Mouse (Mus musculus) forebrain, embryonic 10.5 days (tissue): ENCODE measurements around the gene Ankmy1. TPM values are rescaled to one million over a fixed set of nuclear protein-coding genes. Genes with fewer than 3 reads are reported as not detected.

Experiments used
- DNase-seq: peaks from one replicate; pipeline ENCODE4 v3.0.0-alpha.2; 2017; ENCODE audit warnings: low spot score; ENCODE audit errors: extremely low spot score
- H3K27ac ChIP-seq: fragments of 300-500 bp; sonication (generic); 2 replicates; pipeline ENCODE4 v1.5.1; 2016; ENCODE audit warnings: mild to moderate bottlenecking
- H3K27me3 ChIP-seq: fragments of 300-500 bp; sonication (generic); 2 replicates; pipeline ENCODE4 v1.6.1; 2016; ENCODE audit warnings: mild to moderate bottlenecking; ENCODE audit not compliant: poor library complexity, severe bottlenecking
- H3K36me3 ChIP-seq: fragments of 300-500 bp; sonication (generic); replicated peaks from 2 replicates; pipeline ENCODE4 v1.6.1; 2016; ENCODE audit warnings: mild to moderate bottlenecking, moderate library complexity
- H3K4me1 ChIP-seq: fragments of 300-500 bp; sonication (generic); 2 replicates; pipeline ENCODE4 v1.6.1; 2016
- H3K4me3 ChIP-seq: fragments of 300-500 bp; sonication (generic); 2 replicates; pipeline ENCODE4 v1.5.1; 2016; ENCODE audit warnings: mild to moderate bottlenecking, moderate library complexity
- H3K9me3 ChIP-seq: fragments of 300-500 bp; sonication (generic); 2 replicates; pipeline ENCODE4 v1.6.1; 2016; ENCODE audit warnings: mild to moderate bottlenecking, moderate library complexity
- WGBS: fragments of 180-500 bp; shearing (Covaris S2); methylation state at CpG from one replicate; pipeline ENCODE4 v1.1.7; 2016; 5-methylcytosine and 5-hydroxymethylcytosine counted together
- polyA plus RNA-seq: library from polyadenylated mRNA; unstranded; fragments of >200 nt; fragmentation: Nextera tagmentation; extraction: Ambion mirVana; gene quantifications from 2 replicates; pipeline ENCODE4 v1.2.1, GENCODE M21; 2016

Ankmy1 gene
- polyA plus RNA-seq, 1 experiment from 2014 or later, result 0.90 TPM

DNA sequence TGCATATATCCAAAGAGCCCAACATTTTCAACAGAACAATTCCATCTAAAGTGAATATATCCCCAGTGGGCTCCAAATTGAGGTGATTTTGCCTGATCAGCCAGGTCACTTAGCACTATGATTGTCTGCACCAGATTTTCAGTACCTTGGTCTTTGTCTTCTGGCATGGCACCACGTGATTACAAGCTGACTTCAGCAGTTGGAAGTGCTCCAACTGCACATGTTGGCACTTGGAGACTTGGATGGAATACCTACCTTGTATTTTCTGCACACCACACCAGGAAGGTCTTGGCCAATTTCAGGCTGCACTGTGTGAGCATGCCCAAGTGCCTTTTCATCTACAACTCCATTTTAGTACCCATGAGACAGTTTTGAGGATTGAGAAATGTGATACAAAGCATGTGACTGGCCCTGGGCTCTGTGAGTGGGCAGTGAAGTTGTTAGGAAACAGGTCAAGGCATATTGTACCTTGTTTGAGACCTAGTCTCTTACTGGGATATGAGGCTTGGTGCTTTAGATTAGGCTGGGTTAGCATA lies 27.5 kb upstream of the Ankmy1 start:
- no peaks in the 10 kb centered on the region for H3K36me3 ChIP-seq
- WGBS, result 44% methylated on average over 1 of the region's 1 CpGs

DNA sequence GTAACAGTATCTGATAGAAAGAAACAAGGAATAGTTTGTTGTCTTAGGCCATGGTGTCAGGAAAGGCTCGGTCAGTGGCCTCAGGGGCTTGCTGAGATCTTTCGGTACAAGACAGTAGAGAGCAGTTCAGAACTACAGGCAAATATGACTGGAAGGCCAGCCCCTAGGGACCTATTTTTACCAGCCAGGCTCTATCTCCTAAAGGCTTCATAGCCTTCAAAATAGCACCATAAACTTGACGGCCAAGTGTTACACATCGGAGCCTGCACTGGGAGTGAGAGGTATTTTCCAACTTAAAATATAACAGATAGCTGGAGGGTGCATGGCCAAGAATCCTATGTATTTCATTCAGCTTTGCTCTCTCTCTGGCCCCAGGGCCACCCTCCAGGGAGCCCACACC lies 18.8 kb upstream of the Ankmy1 start:
- DNase-seq, result no peak
- Histone ChIP-seq H3K27ac (no peak overlapping the region), H3K27me3 (no peaks in the 10 kb centered on the region), H3K4me1 (no peaks in the 10 kb centered on the region), H3K4me3 (no peak overlapping the region), H3K36me3 (peaks cover 48% of the 10 kb centered on the region), H3K9me3 (no peaks in the 10 kb centered on the region)
- WGBS, result 97% methylated on average over 4 of the region's 4 CpGs

More for the DNA sequence above, 27.5 kb upstream of the Ankmy1 start:
- H3K4me3 ChIP-seq, result no peak overlapping the region
- no peaks in the 10 kb centered on the region; the same call in 1 of the 2 replicates for H3K27me3 ChIP-seq
- no peak overlapping the region for H3K27ac ChIP-seq
- no peak for DNase-seq
- H3K9me3 ChIP-seq, result peaks cover 11% of the 10 kb centered on the region; the same call in 1 of the 2 replicates
- peaks cover 16% of the 10 kb centered on the region for H3K4me1 ChIP-seq

- no peak for DNase-seq
- H3K27ac ChIP-seq, result no peak overlapping the region
- peaks cover 57% of the 10 kb centered on the region for H3K36me3 ChIP-seq
- no peaks in the 10 kb centered on the region for H3K9me3 ChIP-seq
- no peak overlapping the region for H3K4me3 ChIP-seq
- H3K4me1 ChIP-seq, result no peaks in the 10 kb centered on the region
- 88% methylated on average over 7 of the region's 7 CpGs for WGBS
- no peaks in the 10 kb centered on the region for H3K27me3 ChIP-seq
Observed at GRCm38 (mm10) chr1:92920474-92921200, 17.9 kb upstream of the Ankmy1 start.

DNA sequence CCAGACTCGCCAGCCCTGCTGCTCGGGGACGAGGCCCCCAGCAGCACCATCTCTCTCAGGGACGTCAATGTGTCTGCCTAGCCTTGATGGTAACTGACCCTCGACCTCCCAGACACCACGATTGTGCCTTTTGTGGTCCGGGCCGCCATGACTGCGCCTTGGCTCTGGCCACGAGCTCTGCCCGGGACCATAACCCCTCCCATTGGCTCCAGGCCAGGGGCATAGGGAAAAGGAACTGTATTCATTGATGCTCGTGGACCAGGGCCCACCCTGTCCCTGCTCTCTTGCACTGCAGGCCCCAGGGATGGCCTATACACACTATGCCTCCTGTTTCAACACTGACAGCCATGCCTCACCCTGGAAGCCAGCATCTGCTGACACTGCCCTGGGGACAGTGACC lies 17.1 kb upstream of the Ankmy1 start:
- H3K9me3 ChIP-seq, result no peaks in the 10 kb centered on the region
- no peak overlapping the region for H3K4me3 ChIP-seq
- H3K4me1 ChIP-seq, result no peaks in the 10 kb centered on the region
- no peak for DNase-seq
- 86% methylated on average over 12 of the region's 12 CpGs for WGBS
- no peaks in the 10 kb centered on the region for H3K27me3 ChIP-seq
- H3K27ac ChIP-seq, result no peak overlapping the region
- peaks cover 65% of the 10 kb centered on the region for H3K36me3 ChIP-seq

GRCm38 (mm10) chr1:92919151-92919550 lies 16.4 kb upstream of the Ankmy1 start:
- Histone ChIP-seq H3K36me3 (peaks cover 72% of the 10 kb centered on the region), H3K4me3 (no peak overlapping the region), H3K27ac (no peak overlapping the region), H3K9me3 (no peaks in the 10 kb centered on the region), H3K4me1 (no peaks in the 10 kb centered on the region), H3K27me3 (no peaks in the 10 kb centered on the region)
- WGBS, result 97% methylated on average over 11 of the region's 11 CpGs
- no peak for DNase-seq

DNA sequence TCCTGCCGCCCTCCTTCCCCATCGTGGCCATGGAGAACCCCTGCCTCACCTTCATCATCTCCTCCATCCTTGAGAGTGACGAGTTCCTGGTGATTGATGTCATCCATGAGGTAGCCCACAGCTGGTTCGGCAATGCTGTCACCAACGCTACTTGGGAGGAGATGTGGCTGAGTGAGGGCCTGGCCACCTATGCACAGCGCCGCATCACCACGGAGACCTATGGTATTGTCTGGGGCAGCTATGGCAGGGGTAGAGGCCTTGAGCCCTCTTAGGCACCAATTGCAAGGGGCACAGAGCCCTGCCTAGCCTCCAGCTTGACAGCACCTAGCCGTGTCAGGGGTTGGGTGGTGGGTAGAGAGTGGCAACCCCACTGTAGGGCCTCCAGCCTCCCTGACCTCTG lies 14.0 kb upstream of the Ankmy1 start:
- Histone ChIP-seq H3K4me3 (no peak overlapping the region), H3K4me1 (peaks cover 14% of the 10 kb centered on the region), H3K27me3 (no peaks in the 10 kb centered on the region), H3K9me3 (no peaks in the 10 kb centered on the region), H3K27ac (no peak overlapping the region), H3K36me3 (peaks cover 76% of the 10 kb centered on the region)
- 96% methylated on average over 9 of the region's 9 CpGs for WGBS
- DNase-seq, result no peak

DNA sequence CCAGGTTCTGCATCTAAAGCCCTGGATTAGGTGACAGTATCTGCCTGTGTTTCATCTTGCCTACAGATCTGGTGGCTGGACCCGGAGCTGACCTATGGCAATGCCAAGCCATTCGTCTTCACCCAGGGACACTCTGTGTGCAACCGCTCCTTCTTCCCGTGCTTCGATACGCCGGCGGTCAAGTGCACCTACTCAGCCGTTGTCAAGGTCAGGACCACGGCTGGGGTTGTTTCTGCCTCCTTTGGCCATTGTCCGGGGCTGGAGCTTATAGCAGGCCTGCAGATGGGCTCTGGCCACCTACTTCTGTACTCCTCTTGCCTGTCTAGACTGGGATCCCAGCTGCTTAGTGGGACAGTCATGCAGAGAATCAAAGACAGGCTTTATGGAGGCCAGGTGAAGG lies 12.3 kb upstream of the Ankmy1 start:
- no peak overlapping the region for H3K4me3 ChIP-seq
- no peaks in the 10 kb centered on the region for H3K27me3 ChIP-seq
- no peaks in the 10 kb centered on the region for H3K9me3 ChIP-seq
- peaks cover 27% of the 10 kb centered on the region for H3K4me1 ChIP-seq
- 95% methylated on average over 11 of the region's 11 CpGs for WGBS
- no peak overlapping the region for H3K27ac ChIP-seq
- H3K36me3 ChIP-seq, result peaks cover 63% of the 10 kb centered on the region
- no peak for DNase-seq

DNA sequence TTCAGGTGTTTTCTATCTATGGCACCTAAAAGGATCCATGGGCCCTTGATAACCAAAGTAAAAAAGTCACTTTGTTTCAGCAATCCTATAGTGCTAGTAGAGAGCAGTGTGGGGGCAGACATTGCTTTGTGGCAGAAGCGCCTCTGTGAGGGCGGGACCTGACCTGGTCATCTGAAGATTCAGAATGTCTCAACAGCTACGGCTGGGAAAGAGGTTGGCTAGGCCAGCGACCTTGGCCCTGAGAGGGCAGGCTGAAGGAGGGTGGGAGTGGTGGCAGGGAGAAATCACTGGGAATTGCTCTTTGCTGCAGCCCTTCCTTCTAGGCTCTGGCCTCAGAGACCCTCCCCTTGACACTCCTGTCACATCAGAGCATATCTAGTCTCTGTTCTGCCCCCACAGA lies 11.5 kb upstream of the Ankmy1 start:
- peaks cover 7% of the 10 kb centered on the region for H3K27me3 ChIP-seq
- H3K4me1 ChIP-seq, result peaks cover 34% of the 10 kb centered on the region
- no peaks in the 10 kb centered on the region for H3K9me3 ChIP-seq
- no peak overlapping the region for H3K27ac ChIP-seq
- no peak overlapping the region for H3K4me3 ChIP-seq
- WGBS, result 82% methylated on average over 4 of the region's 4 CpGs
- no peak for DNase-seq
- peaks cover 56% of the 10 kb centered on the region for H3K36me3 ChIP-seq

DNA sequence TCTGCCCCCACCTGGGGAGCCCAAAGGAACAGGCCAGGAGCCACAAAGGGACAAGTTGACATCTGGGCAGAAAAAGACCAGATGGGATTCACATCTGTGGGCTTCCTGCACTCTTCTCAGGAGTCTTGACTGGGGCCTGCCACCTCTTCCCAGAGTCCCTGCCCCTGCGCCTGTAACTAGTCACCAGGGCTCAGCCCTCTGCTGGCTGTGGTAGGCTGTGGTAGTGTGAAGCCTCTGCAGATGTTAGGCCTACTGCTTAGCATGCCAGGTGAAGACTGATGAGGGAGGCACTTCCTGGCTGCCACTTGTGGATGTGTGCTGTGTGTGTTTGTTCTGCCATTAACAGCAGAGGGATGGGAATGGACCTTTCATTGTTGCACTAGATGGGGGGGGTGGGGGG lies 9.6 kb upstream of the Ankmy1 start:
- Histone ChIP-seq H3K9me3 (no peaks in the 10 kb centered on the region), H3K36me3 (peaks cover 36% of the 10 kb centered on the region), H3K27ac (no peak overlapping the region), H3K4me1 (peaks cover 51% of the 10 kb centered on the region), H3K27me3 (peaks cover 23% of the 10 kb centered on the region), H3K4me3 (peak overlapping the region; percentile 92)
- no peak for DNase-seq
- WGBS, result 52% methylated on average over 1 of the region's 1 CpGs

- no peak for DNase-seq
- peaks cover 31% of the 10 kb centered on the region for H3K36me3 ChIP-seq
- peak overlapping the region; percentile 92 for H3K4me3 ChIP-seq
- H3K27me3 ChIP-seq, result peaks cover 23% of the 10 kb centered on the region
- WGBS, result 51% methylated on average over 8 of the region's 8 CpGs
- no peaks in the 10 kb centered on the region for H3K9me3 ChIP-seq
- peak overlapping the region; percentile 92 for H3K27ac ChIP-seq
- H3K4me1 ChIP-seq, result peaks cover 56% of the 10 kb centered on the region
Observed at GRCm38 (mm10) chr1:92911721-92912138, 9.0 kb upstream of the Ankmy1 start.

DNA sequence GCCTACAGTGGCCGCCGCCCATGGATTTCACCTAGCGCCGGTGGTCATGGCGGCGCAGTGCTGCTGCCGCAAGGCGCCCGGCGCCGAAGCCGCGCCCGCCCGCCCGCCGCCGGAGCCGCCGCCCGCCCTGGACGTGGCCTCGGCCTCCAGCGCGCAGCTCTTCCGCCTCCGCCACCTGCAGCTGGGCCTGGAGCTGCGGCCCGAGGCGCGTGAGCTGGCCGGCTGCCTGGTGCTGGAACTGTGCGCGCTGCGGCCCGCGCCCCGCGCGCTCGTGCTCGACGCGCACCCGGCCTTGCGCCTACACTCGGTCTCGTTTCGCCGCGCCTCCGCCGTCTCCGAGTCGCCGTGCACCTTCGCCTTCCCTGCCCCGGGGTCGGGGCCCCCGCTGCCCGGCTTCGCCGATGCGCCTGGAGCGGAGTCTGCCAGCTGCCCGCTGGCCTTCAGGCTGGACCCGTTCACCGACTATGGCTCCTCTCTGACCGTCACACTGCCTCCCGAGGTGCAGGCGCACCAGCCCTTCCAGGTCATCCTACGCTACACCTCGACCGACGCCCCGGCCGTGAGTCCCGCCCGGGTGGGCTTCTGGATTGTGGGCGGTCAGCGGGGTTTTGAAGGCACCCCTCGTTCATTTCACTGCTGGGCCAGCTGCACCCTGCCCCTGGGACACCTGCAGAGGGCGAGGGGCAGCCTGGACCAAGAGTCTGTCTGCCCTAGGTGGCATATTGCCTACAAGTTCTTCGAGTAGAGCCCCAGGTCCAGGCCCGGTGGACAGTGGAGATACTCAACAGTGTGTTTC lies 8.4 kb upstream of the Ankmy1 start:
- H3K36me3 ChIP-seq, result peaks cover 24% of the 10 kb centered on the region
- peaks cover 62% of the 10 kb centered on the region for H3K4me1 ChIP-seq
- peak; percentile 55 for DNase-seq

GRCm38 (mm10) chr1:92910239-92910885 lies 7.7 kb upstream of the Ankmy1 start, which contains the start of gene Rnpepl1:
Rnpepl1 (plus strand) TSS chr1:92910783.
- H3K4me1 ChIP-seq, result peaks cover 63% of the 10 kb centered on the region
- no peaks in the 10 kb centered on the region for H3K9me3 ChIP-seq
- peak within 1 kb of the TSS; percentile 92 for H3K27ac ChIP-seq
- H3K27me3 ChIP-seq, result peaks cover 23% of the 10 kb centered on the region
- peak; percentile 73 for DNase-seq
- peaks cover 18% of the 10 kb centered on the region for H3K36me3 ChIP-seq
- H3K4me3 ChIP-seq, result peak within 1 kb of the TSS; percentile 92
- 1% methylated on average over 56 of the region's 57 CpGs for WGBS

More for the DNA sequence above, 8.4 kb upstream of the Ankmy1 start:
- 1% methylated on average over 83 of the region's 85 CpGs for WGBS
- peak overlapping the region; percentile 92 for H3K4me3 ChIP-seq
- no peaks in the 10 kb centered on the region for H3K9me3 ChIP-seq
- H3K27ac ChIP-seq, result peak overlapping the region; percentile 92
- H3K27me3 ChIP-seq, result peaks cover 23% of the 10 kb centered on the region
